Mouse (Mus musculus) forebrain, embryonic 12.5 days (tissue): ENCODE data around the gene Serpinb8. TPM values are rescaled to one million over a fixed set of nuclear protein-coding genes. Genes with fewer than 3 reads are reported as not detected.

Source experiments
- ATAC-seq: fragments of 200-750 bp; cut with Nextera tagmentation; 2 replicates; pipeline ENCODE4 v1.8.0; 2017; ENCODE audit warnings: moderate TSS enrichment; ENCODE audit not compliant: low FRiP score
- H3K27ac ChIP-seq: fragments of 300-500 bp; sonication (generic); 2 replicates; pipeline ENCODE4 v1.5.1; 2016; ENCODE audit warnings: mild to moderate bottlenecking
- H3K27me3 ChIP-seq: fragments of 300-500 bp; sonication (generic); 2 replicates; pipeline ENCODE4 v1.6.1; 2016; ENCODE audit warnings: mild to moderate bottlenecking
- H3K36me3 ChIP-seq: fragments of 300-500 bp; sonication (generic); replicated peaks from 2 replicates; pipeline ENCODE4 v1.6.1; 2016; ENCODE audit warnings: mild to moderate bottlenecking
- H3K4me1 ChIP-seq: fragments of 300-500 bp; sonication (generic); 2 replicates; pipeline ENCODE4 v1.6.1; 2016
- H3K4me2 ChIP-seq: fragments of 300-500 bp; sonication (generic); 2 replicates; pipeline ENCODE4 v1.6.1; 2016; ENCODE audit warnings: mild to moderate bottlenecking, moderate library complexity
- H3K4me3 ChIP-seq: fragments of 300-500 bp; sonication (generic); replicated peaks from 2 replicates; pipeline ENCODE4 v1.5.1; 2016; ENCODE audit warnings: mild to moderate bottlenecking
- H3K9ac ChIP-seq: fragments of 300-500 bp; sonication (generic); 2 replicates; pipeline ENCODE4 v1.6.1; 2016; ENCODE audit warnings: mild to moderate bottlenecking
- H3K9me3 ChIP-seq: fragments of 300-500 bp; sonication (generic); 2 replicates; pipeline ENCODE4 v1.6.1; 2016
- WGBS: fragments of 180-500 bp; shearing (Covaris S2); methylation state at CpG from one replicate; pipeline ENCODE4 v1.1.7; 2016; 5-methylcytosine and 5-hydroxymethylcytosine counted together
- polyA plus RNA-seq: library from polyadenylated mRNA; unstranded; fragments of >200 nt; fragmentation: Nextera tagmentation; extraction: Ambion mirVana; gene quantifications from 2 replicates; pipeline ENCODE4 v1.2.1, GENCODE M21; 2016

Serpinb8 gene
- 0.29 and 0.59 TPM in 2 replicates for polyA plus RNA-seq

DNA sequence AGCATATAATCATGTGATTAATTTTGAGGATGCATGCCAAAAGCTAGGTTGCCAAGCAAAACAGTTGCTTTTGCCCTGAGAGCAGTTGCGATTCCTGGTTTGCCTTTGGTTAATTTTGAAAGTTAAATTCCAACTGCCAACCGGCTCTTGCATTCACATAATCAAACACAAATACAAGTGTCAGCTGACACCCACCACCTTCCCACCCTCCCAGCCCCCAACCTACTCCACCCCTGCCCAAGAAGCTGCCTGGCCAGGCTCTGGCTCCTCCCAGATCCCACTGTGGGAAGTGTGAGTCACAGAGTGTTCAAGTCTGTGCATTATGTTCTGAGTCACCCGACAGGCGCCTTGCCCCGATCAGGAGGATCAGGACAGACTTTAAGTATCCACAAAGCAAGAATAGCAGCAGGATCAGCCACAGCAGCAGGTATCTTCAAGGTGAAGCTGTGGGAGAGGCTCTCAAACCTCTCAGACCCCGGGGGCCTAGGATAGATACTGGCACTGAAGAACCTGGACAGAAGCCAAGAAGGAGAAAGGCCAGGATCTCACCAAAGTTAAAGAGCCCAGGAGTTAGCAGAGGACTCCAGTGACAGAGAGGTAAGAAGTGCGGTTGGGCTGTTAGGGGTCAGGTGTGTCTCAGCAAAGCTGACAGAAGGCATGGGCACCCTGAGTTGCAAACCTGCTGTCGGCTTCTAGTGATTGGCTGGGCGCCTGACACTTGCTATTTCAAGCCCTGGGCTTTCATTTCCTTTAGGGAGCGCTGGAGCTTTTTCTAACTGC is at the start of gene Serpinb8:
Serpinb8 (plus strand) TSS at position 316 of the 780 bp plus-strand sequence.
- Histone ChIP-seq H3K4me3 (no peak within 1 kb of the TSS), H3K9me3 (no peaks in the 10 kb centered on the region), H3K27me3 (no peaks in the 10 kb centered on the region), H3K4me1 (no peaks in the 10 kb centered on the region), H3K27ac (no peak within 1 kb of the TSS), H3K36me3 (no peaks in the 10 kb centered on the region), H3K9ac (no peak within 1 kb of the TSS), H3K4me2 (no peak within 1 kb of the TSS)
- ATAC-seq, result peak; percentile 46; the same call in 1 of the 2 replicates
- WGBS, result 61% methylated on average over 10 of the region's 10 CpGs

DNA sequence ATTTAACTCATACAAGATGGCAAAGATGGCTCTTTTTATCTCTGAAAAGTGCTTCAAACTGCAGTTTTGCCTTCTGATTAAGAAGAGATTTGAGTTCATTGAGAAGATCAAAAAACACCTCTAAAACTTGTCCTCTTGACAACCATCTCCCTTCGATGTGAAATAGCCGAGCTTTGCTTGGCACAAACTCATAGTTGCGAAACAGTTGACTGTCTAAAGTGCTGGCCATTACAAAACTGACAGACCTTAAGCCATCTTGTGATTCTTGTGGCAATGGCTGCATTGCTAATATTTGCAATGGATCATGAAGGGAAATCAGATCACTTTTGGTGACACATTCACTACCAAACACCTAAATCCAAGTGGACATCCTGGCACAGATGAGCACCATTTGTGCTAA is 30.3 kb upstream of the Serpinb8 start:
- no peak overlapping the region for H3K4me3 ChIP-seq
- no peaks in the 10 kb centered on the region for H3K36me3 ChIP-seq
- no peak overlapping the region for H3K9ac ChIP-seq
- no peaks in the 10 kb centered on the region for H3K27me3 ChIP-seq
- WGBS, result 96% methylated on average over 3 of the region's 3 CpGs
- no peak for ATAC-seq
- H3K9me3 ChIP-seq, result no peaks in the 10 kb centered on the region
- H3K4me1 ChIP-seq, result no peaks in the 10 kb centered on the region
- no peak overlapping the region for H3K4me2 ChIP-seq
- no peak overlapping the region for H3K27ac ChIP-seq

DNA sequence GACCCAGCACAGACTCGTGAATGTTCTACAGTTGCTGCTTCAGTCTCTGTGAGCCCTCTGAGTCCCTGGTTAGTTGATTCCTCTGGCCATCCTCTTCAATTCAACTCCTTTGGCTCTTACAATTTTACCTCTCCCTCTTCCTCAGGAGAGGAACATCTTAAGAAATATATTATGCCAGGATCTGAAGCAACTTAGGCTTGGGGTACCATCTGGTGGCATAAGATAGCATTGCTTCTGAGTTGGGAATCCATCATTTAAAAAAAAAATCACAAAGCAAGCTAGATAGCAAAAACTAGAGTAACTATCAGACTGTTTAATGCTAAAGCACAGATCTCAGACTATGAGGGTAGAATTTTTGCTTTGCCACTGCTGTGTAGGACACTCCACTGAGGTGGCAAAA is 27.7 kb upstream of the Serpinb8 start:
- no peaks in the 10 kb centered on the region for H3K27me3 ChIP-seq
- no peak overlapping the region for H3K27ac ChIP-seq
- no peaks in the 10 kb centered on the region for H3K4me1 ChIP-seq
- H3K9me3 ChIP-seq, result no peaks in the 10 kb centered on the region
- H3K4me3 ChIP-seq, result no peak overlapping the region
- WGBS, result 75% methylated on average over 1 of the region's 1 CpGs
- H3K4me2 ChIP-seq, result no peak overlapping the region
- no peak overlapping the region for H3K9ac ChIP-seq
- H3K36me3 ChIP-seq, result no peaks in the 10 kb centered on the region
- no peak for ATAC-seq

DNA sequence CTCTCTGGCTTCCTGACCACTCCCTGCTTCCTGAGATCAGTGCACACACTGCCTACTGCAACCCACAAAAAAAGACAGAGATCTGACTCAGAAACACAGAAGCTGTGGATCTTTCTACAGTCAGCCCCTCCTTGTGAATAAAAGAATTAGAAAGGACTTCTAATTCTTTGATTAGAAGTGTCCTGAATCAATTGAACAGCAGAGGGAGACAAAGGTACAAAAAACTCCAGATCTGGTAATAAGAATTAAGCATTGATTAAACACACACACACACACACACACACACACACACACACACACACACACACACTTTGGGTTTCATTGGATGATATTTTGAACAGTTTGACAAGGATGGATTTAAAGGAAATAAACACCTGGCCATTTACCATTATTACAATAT is 24.2 kb upstream of the Serpinb8 start:
- no peak overlapping the region for H3K27ac ChIP-seq

DNA sequence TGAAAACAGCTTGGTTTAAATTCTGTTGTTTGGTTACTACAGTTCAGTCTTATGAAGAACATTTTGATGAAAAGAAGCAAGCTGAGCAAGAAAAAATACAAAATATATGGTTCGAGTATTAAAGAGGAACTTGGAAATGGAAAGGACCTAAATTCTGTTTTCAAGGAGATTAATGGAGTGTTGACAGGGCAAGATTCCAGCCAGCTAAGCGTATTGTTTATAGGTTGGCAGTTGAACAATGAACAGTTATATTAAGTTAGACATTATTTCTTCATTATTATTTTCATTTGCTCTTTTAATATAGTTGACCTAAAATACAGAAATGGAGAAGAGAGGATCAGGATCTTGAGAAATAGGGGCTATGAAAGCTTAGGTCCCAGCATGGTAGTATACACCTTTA is 13.7 kb upstream of the Serpinb8 start:
- no peak for ATAC-seq
- Histone ChIP-seq H3K4me3 (no peak overlapping the region), H3K36me3 (no peaks in the 10 kb centered on the region), H3K27me3 (no peaks in the 10 kb centered on the region), H3K4me1 (no peaks in the 10 kb centered on the region), H3K9me3 (no peaks in the 10 kb centered on the region), H3K27ac (no peak overlapping the region), H3K9ac (no peak overlapping the region), H3K4me2 (no peak overlapping the region)
- 90% methylated on average over 2 of the region's 2 CpGs for WGBS

More for the DNA sequence above, 24.2 kb upstream of the Serpinb8 start:
- Histone ChIP-seq H3K4me1 (no peaks in the 10 kb centered on the region), H3K27me3 (no peaks in the 10 kb centered on the region), H3K9me3 (no peaks in the 10 kb centered on the region), H3K4me2 (no peak overlapping the region), H3K9ac (no peak overlapping the region), H3K36me3 (no peaks in the 10 kb centered on the region), H3K4me3 (no peak overlapping the region)
- no peak for ATAC-seq

DNA sequence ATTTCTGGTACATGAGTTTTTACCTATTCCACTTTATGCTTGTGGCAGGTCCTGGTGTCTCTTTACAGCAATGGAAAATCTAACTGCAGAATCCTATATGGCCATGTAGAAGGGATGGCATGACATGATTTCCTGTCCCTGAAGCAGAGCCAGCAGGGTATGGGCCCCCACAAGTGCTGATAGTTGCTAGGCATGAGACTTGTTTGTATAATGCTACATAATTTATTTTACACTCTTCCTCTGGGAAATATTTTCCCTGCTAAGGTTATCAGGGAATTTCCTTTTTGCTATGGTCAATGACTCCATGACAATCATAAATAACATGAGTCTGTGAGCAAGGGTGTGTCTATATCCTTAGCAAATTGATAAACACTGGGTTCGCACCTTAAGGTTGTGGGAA is 12.3 kb upstream of the Serpinb8 start:
- no peak overlapping the region for H3K4me3 ChIP-seq
- no peaks in the 10 kb centered on the region for H3K27me3 ChIP-seq
- no peak overlapping the region for H3K4me2 ChIP-seq
- no peak overlapping the region for H3K27ac ChIP-seq
- 91% methylated on average over 1 of the region's 1 CpGs for WGBS
- H3K9me3 ChIP-seq, result no peaks in the 10 kb centered on the region
- no peak for ATAC-seq
- H3K36me3 ChIP-seq, result no peaks in the 10 kb centered on the region
- no peaks in the 10 kb centered on the region for H3K4me1 ChIP-seq
- no peak overlapping the region for H3K9ac ChIP-seq

DNA sequence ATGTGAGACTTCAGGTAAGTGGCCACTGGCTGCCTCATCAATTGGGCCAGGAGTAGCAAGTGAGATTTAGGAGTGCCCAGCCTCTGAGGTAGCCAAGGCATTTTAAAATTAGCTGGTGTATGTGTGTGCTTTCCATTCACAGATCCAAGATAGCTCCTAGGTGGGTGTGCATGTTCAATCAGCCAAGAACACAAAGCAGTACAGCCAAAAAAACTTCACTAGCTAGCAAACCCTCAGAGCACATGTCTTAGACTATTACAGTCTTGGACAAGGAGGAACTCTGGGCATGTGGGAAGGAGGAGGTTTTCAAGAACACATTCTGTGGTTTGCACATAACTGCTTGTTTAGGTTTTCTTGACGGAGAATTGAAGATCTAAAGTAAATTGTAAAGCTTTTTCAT is 8.6 kb upstream of the Serpinb8 start:
- no peak for ATAC-seq
- Histone ChIP-seq H3K4me2 (no peak overlapping the region), H3K36me3 (no peaks in the 10 kb centered on the region), H3K27ac (no peak overlapping the region), H3K9ac (no peak overlapping the region), H3K9me3 (no peaks in the 10 kb centered on the region), H3K4me1 (no peaks in the 10 kb centered on the region), H3K27me3 (no peaks in the 10 kb centered on the region), H3K4me3 (no peak overlapping the region)
- 85% methylated on average over 1 of the region's 1 CpGs for WGBS

DNA sequence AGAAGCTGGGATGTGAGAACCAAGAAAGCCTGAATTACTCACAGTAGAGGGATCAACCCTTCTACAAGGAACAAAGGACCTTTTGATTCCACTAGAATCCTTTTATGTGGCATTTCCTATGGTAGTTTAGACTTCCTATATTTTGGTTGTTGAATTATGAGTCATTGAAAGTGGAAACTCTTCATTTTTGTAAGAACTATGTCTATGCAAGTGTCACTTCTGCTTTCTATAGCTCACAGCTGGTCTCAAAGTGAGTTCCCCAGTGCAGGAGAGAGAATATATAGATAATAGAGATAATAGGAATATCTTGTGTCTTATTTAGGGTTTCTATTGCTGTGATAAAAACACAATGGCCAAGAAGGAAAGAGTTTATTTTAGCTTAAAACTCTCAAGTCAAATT is 6.9 kb upstream of the Serpinb8 start:
- Histone ChIP-seq H3K27me3 (no peaks in the 10 kb centered on the region), H3K36me3 (no peaks in the 10 kb centered on the region), H3K27ac (no peak overlapping the region), H3K9me3 (no peaks in the 10 kb centered on the region), H3K4me2 (no peak overlapping the region), H3K4me3 (no peak overlapping the region), H3K4me1 (no peaks in the 10 kb centered on the region), H3K9ac (no peak overlapping the region)
- ATAC-seq, result no peak

DNA sequence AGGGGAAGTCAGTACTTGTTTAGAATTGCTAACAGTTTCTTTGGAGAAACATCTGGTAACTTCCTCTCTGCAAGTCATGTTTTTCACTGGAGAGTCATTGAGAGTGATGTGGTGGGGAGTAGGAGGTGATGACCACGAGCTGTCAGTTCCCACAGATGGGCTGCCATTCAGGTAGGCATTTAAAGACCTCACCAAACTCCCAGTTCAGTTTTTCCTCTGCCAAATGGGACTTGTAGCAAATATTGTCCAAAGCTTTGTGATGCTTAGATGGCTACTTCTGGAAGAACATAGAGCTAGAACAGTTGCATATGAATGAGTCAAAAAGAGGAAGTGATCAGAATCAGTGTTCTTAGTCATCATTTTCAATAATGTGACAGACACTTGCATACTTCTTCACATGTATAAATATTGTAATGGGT is 5.8 kb upstream of the Serpinb8 start:
- H3K4me1 ChIP-seq, result no peaks in the 10 kb centered on the region
- H3K4me2 ChIP-seq, result no peak overlapping the region
- ATAC-seq, result no peak
- no peaks in the 10 kb centered on the region for H3K36me3 ChIP-seq
- H3K27me3 ChIP-seq, result no peaks in the 10 kb centered on the region
- no peak overlapping the region for H3K9ac ChIP-seq
- WGBS, result 69% methylated on average over 1 of the region's 1 CpGs
- no peaks in the 10 kb centered on the region for H3K9me3 ChIP-seq
- no peak overlapping the region for H3K4me3 ChIP-seq
- H3K27ac ChIP-seq, result no peak overlapping the region

DNA sequence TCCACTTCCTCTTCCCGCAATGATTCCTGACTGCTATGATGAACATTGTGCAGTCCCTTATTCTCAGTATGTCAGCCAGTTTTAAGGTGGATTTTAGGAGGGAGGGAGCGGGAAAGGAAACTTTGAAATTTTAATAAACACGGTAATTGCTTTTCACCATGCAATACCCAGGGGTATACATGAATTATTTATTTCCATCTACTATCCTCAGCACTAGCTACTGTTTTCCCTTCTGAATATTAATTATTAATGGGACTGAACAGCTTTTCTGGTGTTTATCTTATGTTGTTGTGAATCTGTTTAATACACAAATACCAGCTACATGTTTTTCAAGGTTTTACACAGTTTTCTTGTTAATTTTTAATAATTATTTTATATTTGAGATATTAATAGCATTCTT is 4.9 kb upstream of the Serpinb8 start:
- 83% methylated on average over 3 of the region's 3 CpGs for WGBS
- Histone ChIP-seq H3K27ac (no peak overlapping the region), H3K4me2 (no peak overlapping the region), H3K9me3 (no peaks in the 10 kb centered on the region), H3K4me3 (no peak overlapping the region), H3K4me1 (no peaks in the 10 kb centered on the region), H3K27me3 (no peaks in the 10 kb centered on the region), H3K9ac (no peak overlapping the region), H3K36me3 (no peaks in the 10 kb centered on the region)
- no peak for ATAC-seq

DNA sequence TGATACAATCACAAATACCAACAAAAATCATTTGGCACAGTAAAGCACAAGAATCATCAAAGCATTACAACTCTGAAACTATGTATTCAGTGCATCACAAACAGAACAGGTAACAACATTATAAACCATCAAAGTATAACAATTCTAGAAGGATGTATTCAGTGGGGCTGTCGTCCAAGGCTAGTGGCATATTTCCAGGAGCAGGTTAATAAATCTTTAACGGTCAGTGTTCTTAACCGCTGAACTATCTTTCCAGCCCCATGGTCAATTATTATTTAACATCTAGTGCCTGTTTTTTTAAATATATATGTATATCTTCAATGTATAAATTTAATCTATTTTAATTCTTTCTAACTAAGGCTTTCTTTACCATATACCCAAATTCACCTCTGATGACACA is 3.6 kb upstream of the Serpinb8 start:
- ATAC-seq, result no peak
- H3K27ac ChIP-seq, result no peak overlapping the region
- H3K9me3 ChIP-seq, result no peaks in the 10 kb centered on the region
- H3K4me2 ChIP-seq, result no peak overlapping the region
- no peak overlapping the region for H3K4me3 ChIP-seq
- no peaks in the 10 kb centered on the region for H3K27me3 ChIP-seq
- H3K36me3 ChIP-seq, result no peaks in the 10 kb centered on the region
- H3K9ac ChIP-seq, result no peak overlapping the region
- 93% methylated on average over 3 of the region's 3 CpGs for WGBS
- no peaks in the 10 kb centered on the region for H3K4me1 ChIP-seq

DNA sequence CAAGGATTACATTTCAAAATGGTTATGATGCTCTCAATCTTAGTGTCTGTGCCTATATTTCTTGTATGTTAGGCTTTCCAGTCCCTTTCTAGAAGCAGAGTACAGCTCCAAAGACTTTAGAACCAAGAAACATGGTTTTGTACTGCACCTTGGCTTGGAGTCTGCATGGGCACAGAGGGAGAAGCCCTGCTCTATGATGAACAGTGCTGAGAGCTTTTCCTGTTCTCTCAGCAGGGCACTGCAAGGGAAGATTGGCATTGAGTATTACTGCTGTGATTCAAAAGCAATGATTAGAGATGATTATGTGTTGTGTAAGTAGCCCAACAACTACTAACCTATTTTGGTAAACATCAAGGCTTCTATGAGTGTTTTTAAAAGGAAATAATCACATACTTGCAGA is 1.6 kb upstream of the Serpinb8 start:
- Histone ChIP-seq H3K9ac (no peak overlapping the region), H3K4me2 (no peak overlapping the region), H3K4me3 (no peak overlapping the region), H3K4me1 (no peaks in the 10 kb centered on the region), H3K27ac (no peak overlapping the region), H3K9me3 (no peaks in the 10 kb centered on the region), H3K27me3 (no peaks in the 10 kb centered on the region), H3K36me3 (no peaks in the 10 kb centered on the region)
- no peak for ATAC-seq

DNA sequence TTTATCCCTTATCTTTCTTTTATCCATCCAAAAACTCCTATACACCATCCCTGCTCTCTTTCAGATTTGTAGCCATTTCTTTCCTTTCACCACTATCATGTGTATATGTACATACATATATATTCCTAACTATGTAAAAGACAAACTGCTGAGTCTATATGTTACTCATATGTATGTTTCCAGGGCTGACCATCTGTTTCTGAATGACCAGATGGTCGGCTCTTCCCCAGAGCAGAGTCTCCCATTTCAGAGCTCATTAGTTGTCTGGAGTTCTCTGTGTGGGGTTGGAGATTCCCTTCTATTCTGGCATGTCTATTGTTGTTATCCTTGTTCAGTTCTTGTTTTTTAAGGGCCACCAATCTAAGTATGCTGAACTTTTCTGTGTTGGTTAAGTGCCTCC is 1.2 kb upstream of the Serpinb8 start:
- H3K36me3 ChIP-seq, result no peaks in the 10 kb centered on the region
- H3K27ac ChIP-seq, result no peak overlapping the region
- H3K27me3 ChIP-seq, result no peaks in the 10 kb centered on the region
- no peaks in the 10 kb centered on the region for H3K4me1 ChIP-seq
- 50% methylated on average over 1 of the region's 1 CpGs for WGBS
- no peaks in the 10 kb centered on the region for H3K9me3 ChIP-seq
- H3K9ac ChIP-seq, result no peak overlapping the region
- no peak overlapping the region for H3K4me3 ChIP-seq
- ATAC-seq, result no peak
- no peak overlapping the region for H3K4me2 ChIP-seq
